Mouse (Mus musculus): ENCODE measurements around the gene Cep57l1.

Gene Cep57l1

GRCm38 (mm10) chr10:41674362-41674761 lies 135.3 kb downstream of the Cep57l1 start:
- no peak for DNase-seq

GRCm38 (mm10) chr10:41670196-41670595 lies 139.5 kb downstream of the Cep57l1 start:
- no peak for DNase-seq

All from kidney, adult 9 months (tissue).